Mouse (Mus musculus) bone marrow, adult 2 months (tissue): Measurements from ENCODE around the gene Crebzf.

Source experiments
- CTCF ChIP-seq: fragments of 200-500 bp; IDR thresholded peaks from 2 replicates; pipeline ENCODE4 v1.5.1; 2011; ENCODE audit warnings: low read length, control low read depth; ENCODE audit not compliant: control insufficient read depth, insufficient read depth
- POLR2A ChIP-seq: fragments of 200-500 bp; IDR thresholded peaks from 2 replicates; pipeline ENCODE4 v1.6.1; 2011; ENCODE audit warnings: low read depth, mild to moderate bottlenecking, control low read depth, low read length, borderline replicate concordance; ENCODE audit not compliant: control insufficient read depth

GRCm38 (mm10) chr7:90457517-90457916, 15.0 kb downstream of the Crebzf start:
- TF ChIP-seq CTCF (no peak), POLR2A (no peak)
